Comparison of ENCODE assay signal across 7 mouse cellular contexts in the genomic region with DNA sequence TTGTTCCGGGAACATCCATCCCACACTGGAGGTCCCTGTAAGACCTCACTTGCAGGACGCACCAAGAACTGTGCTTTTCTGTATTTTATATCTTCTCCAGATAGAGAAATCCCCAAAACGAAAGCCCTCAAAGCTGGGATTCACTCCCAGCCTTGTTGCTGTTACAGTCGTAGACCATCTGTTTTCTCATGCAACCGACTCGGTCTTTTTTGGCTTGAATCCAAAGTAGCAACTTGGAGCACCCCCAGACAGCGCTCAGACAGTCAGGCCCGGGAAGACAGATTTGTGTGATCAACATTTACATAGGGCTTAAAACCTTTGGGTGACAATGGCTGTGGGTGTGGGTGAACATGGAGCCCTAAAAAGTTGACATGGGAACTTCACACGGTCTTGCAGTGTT. TPM values are rescaled to one million over a fixed set of nuclear protein-coding genes. Genes with fewer than 3 reads are reported as not detected.
DNase-seq lines count a peak whose midpoint lies in the region; ATAC-seq and TF ChIP-seq lines count a peak whose summit lies in the region.

No protein-coding gene starts in this region.

- no peak overlapping the region for H3K4me3 ChIP-seq in midbrain, postnatal 0 days (ENCODE audit: low read depth, low read length)
- no peak overlapping the region for H3K4me3 ChIP-seq in midbrain, embryonic 13.5 days (replicated peaks)
- no peak overlapping the region for H3K4me3 ChIP-seq in forebrain, embryonic 16.5 days (replicated peaks; ENCODE audit: low read length)
- no peak overlapping the region for H3K4me3 ChIP-seq in hindbrain, embryonic 15.5 days

- H3K4me1 ChIP-seq in midbrain, postnatal 0 days (ENCODE audit: insufficient read depth, low read length) = no peaks in the 10 kb centered on the region
- H3K4me1 ChIP-seq in midbrain, embryonic 13.5 days (replicated peaks) = peaks cover 6% of the 10 kb centered on the region; the same call in 1 of the 2 replicates
- peaks cover 23% of the 10 kb centered on the region for H3K4me1 ChIP-seq in forebrain, embryonic 16.5 days (replicated peaks; ENCODE audit: control insufficient read depth, insufficient read depth, low read length)
- peaks cover 17% of the 10 kb centered on the region for H3K4me1 ChIP-seq in hindbrain, embryonic 15.5 days (replicated peaks)

- no peaks in the 10 kb centered on the region for H3K36me3 ChIP-seq in midbrain, postnatal 0 days (ENCODE audit: insufficient read depth, low read length)
- H3K36me3 ChIP-seq in midbrain, embryonic 13.5 days = no peaks in the 10 kb centered on the region
- H3K36me3 ChIP-seq in forebrain, embryonic 16.5 days (ENCODE audit: control insufficient read depth, insufficient read depth) = no peaks in the 10 kb centered on the region
- no peaks in the 10 kb centered on the region for H3K36me3 ChIP-seq in hindbrain, embryonic 15.5 days

- no peaks in the 10 kb centered on the region for H3K9me3 ChIP-seq in midbrain, postnatal 0 days (ENCODE audit: low read length)
- no peaks in the 10 kb centered on the region for H3K9me3 ChIP-seq in midbrain, embryonic 13.5 days
- no peaks in the 10 kb centered on the region for H3K9me3 ChIP-seq in forebrain, embryonic 16.5 days (ENCODE audit: control insufficient read depth, low read length)
- no peaks in the 10 kb centered on the region for H3K9me3 ChIP-seq in hindbrain, embryonic 15.5 days

- DNase-seq in midbrain, postnatal 0 days (ENCODE audit: low spot score) = peak; percentile 63
- DNase-seq in left cerebral cortex, postnatal 4 days = peak; percentile 58
- DNase-seq in thymus, postnatal 14 days = peak; percentile 36

- whole genome bisulfite sequencing in midbrain, postnatal 0 days = 56% methylated on average over 9 of the region's 9 CpGs
- WGBS in midbrain, embryonic 13.5 days = 78% methylated on average over 9 of the region's 9 CpGs
- 41% methylated on average over 9 of the region's 9 CpGs for WGBS in forebrain, embryonic 16.5 days
- 61% methylated on average over 9 of the region's 9 CpGs for WGBS in hindbrain, embryonic 15.5 days

- H3K27me3 ChIP-seq in midbrain, postnatal 0 days (ENCODE audit: insufficient read depth, low read length) = no peaks in the 10 kb centered on the region
- no peaks in the 10 kb centered on the region for H3K27me3 ChIP-seq in midbrain, embryonic 13.5 days
- H3K27me3 ChIP-seq in forebrain, embryonic 16.5 days (replicated peaks; ENCODE audit: control insufficient read depth, insufficient read depth, low read length) = no peaks in the 10 kb centered on the region
- H3K27me3 ChIP-seq in hindbrain, embryonic 15.5 days = no peaks in the 10 kb centered on the region

- H3K27ac ChIP-seq in midbrain, postnatal 0 days (ENCODE audit: low read depth, low read length) = no peak overlapping the region
- H3K27ac ChIP-seq in midbrain, embryonic 13.5 days = no peak overlapping the region
- peak overlapping the region; percentile 45 for H3K27ac ChIP-seq in forebrain, embryonic 16.5 days (ENCODE audit: low read length)
- H3K27ac ChIP-seq in hindbrain, embryonic 15.5 days (replicated peaks) = peak overlapping the region; percentile 50; the same call in 1 of the 2 replicates

- no peak for ATAC-seq in midbrain, postnatal 0 days (ENCODE audit: low FRiP score)
- ATAC-seq in midbrain, embryonic 13.5 days = no peak
- peak; percentile 88 for ATAC-seq in forebrain, embryonic 16.5 days
- ATAC-seq in hindbrain, embryonic 15.5 days (ENCODE audit: low FRiP score, low read depth) = peak; percentile 81
- ATAC-seq in cerebellum, adult (ENCODE audit: insufficient number of reproducible peaks, low FRiP score, low TSS enrichment) = no peak

- H3K4me2 ChIP-seq in midbrain, postnatal 0 days (ENCODE audit: low read depth, low read length, poor library complexity, severe bottlenecking) = no peak overlapping the region
- no peak overlapping the region for H3K4me2 ChIP-seq in midbrain, embryonic 13.5 days (replicated peaks)
- peak overlapping the region; percentile 6; the same call in 1 of the 2 replicates for H3K4me2 ChIP-seq in forebrain, embryonic 16.5 days (ENCODE audit: low read length)
- H3K4me2 ChIP-seq in hindbrain, embryonic 15.5 days = no peak overlapping the region

- TF ChIP-seq CTCF in midbrain, postnatal 0 days (IDR thresholded peaks at IDR 0.05) = no peak

- intact Hi-C loops in left cerebral cortex, postnatal 4 days (cut with DNase I) = loop anchor here (5.0 kb wide), 1 partner anchor 480 kb away; no protein-coding TSS in a partner anchor

- no peak overlapping the region for H3K9ac ChIP-seq in midbrain, postnatal 0 days (replicated peaks; ENCODE audit: low read length, poor library complexity, severe bottlenecking)
- no peak overlapping the region for H3K9ac ChIP-seq in midbrain, embryonic 13.5 days (replicated peaks)
- H3K9ac ChIP-seq in forebrain, embryonic 16.5 days (replicated peaks; ENCODE audit: low read depth, low read length) = no peak overlapping the region
- H3K9ac ChIP-seq in hindbrain, embryonic 15.5 days = no peak overlapping the region

RNA-seq across cellular contexts. Expression of gene Klf3, which starts 59.1 kb away (rescaled TPM):
- 12.3 and 14.9 TPM in 2 replicates for total RNA-seq in midbrain, postnatal 0 days (2014; rRNA removed)
- polyA plus RNA-seq in midbrain, postnatal 0 days (2015; fragmentation: Nextera tagmentation; extraction: Ambion mirVana) = 26.7 and 28.9 TPM in 2 replicates
- 19.2 and 26.0 TPM in 2 replicates for polyA plus RNA-seq in midbrain, embryonic 13.5 days (2015; fragmentation: Nextera tagmentation; extraction: Ambion mirVana)
- polyA plus RNA-seq in forebrain, embryonic 16.5 days (2015; fragmentation: Nextera tagmentation; extraction: Ambion mirVana) = 30.9 and 32.9 TPM in 2 replicates
- 28.9 and 30.3 TPM in 2 replicates for polyA plus RNA-seq in hindbrain, embryonic 15.5 days (2015; fragmentation: Nextera tagmentation; extraction: Ambion mirVana)
- 10 to 100 TPM; 29.4 to 32.5 TPM for total RNA-seq in left cerebral cortex, postnatal 4 days (2021)

Comparison
In these comparisons a context has a peak if more than half of its experiments do, and no peak if none do; other contexts are left out.
1. ATAC-seq: peak in forebrain, embryonic 16.5 days (single experiment) and hindbrain, embryonic 15.5 days (single experiment); none in midbrain, postnatal 0 days (single experiment), midbrain, embryonic 13.5 days (single experiment) and cerebellum, adult (single experiment).
2. H3K27ac ChIP-seq: peak in forebrain, embryonic 16.5 days (single experiment) and hindbrain, embryonic 15.5 days (single experiment); none in midbrain, postnatal 0 days (single experiment) and midbrain, embryonic 13.5 days (single experiment).
3. Peak in every context shown above with its lines, with median percentiles within 50 percentile points of each other: DNase-seq.